Mouse (Mus musculus) cortical plate, adult 2 months (tissue): ENCODE measurements around the gene Tor4a.

Source experiments
- CTCF ChIP-seq: fragments of 200-500 bp; IDR thresholded peaks from 2 replicates; pipeline ENCODE4 v1.5.1; 2011; ENCODE audit warnings: mild to moderate bottlenecking, control low read depth, low read length; ENCODE audit not compliant: insufficient read depth; ENCODE audit errors: extremely low read depth
- POLR2A ChIP-seq: fragments of 200-500 bp; IDR thresholded peaks from 2 replicates; pipeline ENCODE4 v1.6.1; 2011; ENCODE audit warnings: mild to moderate bottlenecking, low read length, control low read depth; ENCODE audit not compliant: insufficient read depth; ENCODE audit errors: extremely low read depth

GRCm38 (mm10) chr2:25170326-25171100 is 26.2 kb downstream of the Tor4a start:
- TF ChIP-seq POLR2A = no peak
- no peak for TF ChIP-seq CTCF
